ENCODE assay signal across 8 mouse cellular contexts in genomic region chr10:112059702-112060582, GRCm38 (mm10). TPM values are rescaled to one million over a fixed set of nuclear protein-coding genes. Genes with fewer than 3 reads are reported as not detected.
DNase-seq lines count a peak whose midpoint lies in the region; ATAC-seq and TF ChIP-seq lines count a peak whose summit lies in the region.

Gene Glipr1l1, plus strand, starts transcription at chr10:112060189.

- H3K9ac ChIP-seq in heart, embryonic 11.5 days (ENCODE audit: low read depth, low read length): no peak within 1 kb of the TSS

- H3K9me3 ChIP-seq in heart, embryonic 11.5 days (replicated peaks; ENCODE audit: control insufficient read depth, low read length): no peaks in the 10 kb centered on the region
- H3K9me3 ChIP-seq in forebrain, embryonic 10.5 days: no peaks in the 10 kb centered on the region

- 0 out of 2 replicates have a peak, but pooled peaks have one; percentile 55 for ATAC-seq in heart, embryonic 11.5 days (replicated peaks; ENCODE audit: insufficient number of reproducible peaks, low FRiP score, low TSS enrichment)
- peak; percentile 100 for ATAC-seq in megakaryocyte progenitor cell, adult 5-6 weeks (replicated peaks; ENCODE audit: poor library complexity)

- intact Hi-C loops in left cerebral cortex, adult 2 months (cut with DNase I): loop anchor here (5.0 kb wide), 3 partner anchors 47 to 742 kb away; partner anchors contain the start of genes Caps2 and Glipr1l3

- 55% methylated on average over 14 of the region's 14 CpGs for WGBS in heart, embryonic 11.5 days (ENCODE audit: insufficient replicate concordance)
- WGBS in forebrain, embryonic 10.5 days: 53% methylated on average over 14 of the region's 14 CpGs

- TF ChIP-seq CTCF in brain, embryonic 14.5 days (IDR thresholded peaks at IDR 0.05; ENCODE audit: borderline replicate concordance, extremely low read depth, insufficient read depth, insufficient read length): peak; percentile 67
- peak; percentile 68 for TF ChIP-seq CTCF in left cerebral cortex, adult 2 months (IDR thresholded peaks at IDR 0.05)

- H3K36me3 ChIP-seq in heart, embryonic 11.5 days (ENCODE audit: control insufficient read depth, insufficient read depth, low read length): no peaks in the 10 kb centered on the region
- no peaks in the 10 kb centered on the region for H3K36me3 ChIP-seq in forebrain, embryonic 10.5 days (replicated peaks)

- H3K27ac ChIP-seq in heart, embryonic 11.5 days (ENCODE audit: low read depth, low read length): no peak within 1 kb of the TSS
- H3K27ac ChIP-seq in forebrain, embryonic 10.5 days: no peak within 1 kb of the TSS
- H3K27ac ChIP-seq in left cerebral cortex, adult 2 months: no peak within 1 kb of the TSS

- no peaks in the 10 kb centered on the region for H3K27me3 ChIP-seq in heart, embryonic 11.5 days (ENCODE audit: control insufficient read depth, insufficient read depth, low read length)
- H3K27me3 ChIP-seq in forebrain, embryonic 10.5 days (ENCODE audit: poor library complexity, severe bottlenecking): no peaks in the 10 kb centered on the region

- TF ChIP-seq POLR2A in brain, embryonic 14.5 days (IDR thresholded peaks at IDR 0.05; ENCODE audit: borderline replicate concordance, extremely low read depth, insufficient read depth, insufficient read length, poor library complexity, severe bottlenecking): no peak

- no peak within 1 kb of the TSS for H3K4me3 ChIP-seq in heart, embryonic 11.5 days (ENCODE audit: low read depth, low read length)
- no peak within 1 kb of the TSS for H3K4me3 ChIP-seq in forebrain, embryonic 10.5 days
- no peak within 1 kb of the TSS for H3K4me3 ChIP-seq in left cerebral cortex, adult 2 months

- no peak for DNase-seq in heart, adult 8-10 months (ENCODE audit: low spot score)
- DNase-seq in brain, embryonic 14.5 days (ENCODE audit: low read depth): peak; percentile 96
- DNase-seq in forebrain, embryonic 10.5 days (ENCODE audit: extremely low spot score, low spot score): peak; percentile 72
- peak; percentile 51 for DNase-seq in induced T-regulatory cell, adult 2 months (ENCODE audit: low read depth)
- DNase-seq in left cerebral cortex, adult 2 months (ENCODE audit: extremely low spot score in 1 of 2, low spot score in 2 of 2): peak; percentile 78 to 82
- peak; percentile 79 for DNase-seq in right cerebral cortex, postnatal 25 days

- no peaks in the 10 kb centered on the region for H3K4me1 ChIP-seq in heart, embryonic 11.5 days (ENCODE audit: control insufficient read depth, insufficient read depth, low read length)
- peaks cover 3% of the 10 kb centered on the region; the same call in 1 of the 2 replicates for H3K4me1 ChIP-seq in forebrain, embryonic 10.5 days

- H3K4me2 ChIP-seq in heart, embryonic 11.5 days: no peak within 1 kb of the TSS

RNA-seq across cellular contexts. Expression of gene Glipr1l1, which starts in this region (rescaled TPM):
- not detected in 2 replicates for polyA plus RNA-seq in heart, embryonic 11.5 days (2014; fragmentation: Nextera tagmentation; extraction: Ambion mirVana)
- not detected for total RNA-seq in heart, adult 8-10 months (2022)
- not detected in 2 replicates for polyA plus RNA-seq in brain, embryonic 14.5 days (2012; rRNA removed)
- not detected in 2 replicates for polyA plus RNA-seq in forebrain, embryonic 10.5 days (2016; fragmentation: Nextera tagmentation; extraction: Ambion mirVana)
- total RNA-seq in left cerebral cortex, adult 2 months (2021): not detected
- total RNA-seq in megakaryocyte progenitor cell, adult 5-6 weeks (2015): not detected in 2 replicates
- not detected in 2 replicates for total RNA-seq in megakaryocyte progenitor cell, adult 5-6 weeks (2017)

Comparison
In these comparisons a context has a peak if more than half of its experiments do, and no peak if none do; other contexts are left out.
1. Peak in ATAC-seq in heart, embryonic 11.5 days; RNA of the gene not detected or under 1 TPM.
2. Peak in DNase-seq in brain, embryonic 14.5 days; RNA of the gene not detected or under 1 TPM.
3. Peak in DNase-seq in forebrain, embryonic 10.5 days; RNA of the gene not detected or under 1 TPM.
4. Peak in DNase-seq in left cerebral cortex, adult 2 months; RNA of the gene not detected or under 1 TPM.
5. Peak in ATAC-seq in megakaryocyte progenitor cell, adult 5-6 weeks; RNA of the gene not detected or under 1 TPM.